Mouse (Mus musculus) ES-Bruce4 (cell line): ENCODE measurements around the gene Polr3a. TPM values are rescaled to one million over a fixed set of nuclear protein-coding genes. Genes with fewer than 3 reads are reported as not detected.

ENCODE experiments used
- H3K27ac ChIP-seq: 2 replicates; pipeline ENCODE4 v1.5.1; 2012; ENCODE audit warnings: low read length, inconsistent platforms; ENCODE audit not compliant: insufficient read depth
- H3K27me3 ChIP-seq: 2 replicates; pipeline ENCODE4 v1.6.1; 2012; ENCODE audit warnings: mild to moderate bottlenecking, low read length, inconsistent platforms; ENCODE audit not compliant: control insufficient read depth, poor library complexity, insufficient read depth, severe bottlenecking
- H3K36me3 ChIP-seq: 2 replicates; pipeline ENCODE4 v1.6.1; 2012; ENCODE audit warnings: inconsistent platforms, mild to moderate bottlenecking, low read length, moderate library complexity; ENCODE audit not compliant: control insufficient read depth, poor library complexity, insufficient read depth, severe bottlenecking
- H3K4me1 ChIP-seq: one replicate; pipeline ENCODE4 v1.8.1; 2011; ENCODE audit warnings: low read length; ENCODE audit not compliant: control insufficient read depth, insufficient read depth
- H3K4me3 ChIP-seq: 2 replicates; pipeline ENCODE4 v1.5.1; 2011; ENCODE audit warnings: low read depth, mild to moderate bottlenecking, low read length
- H3K9ac ChIP-seq: 2 replicates; pipeline ENCODE4 v1.6.1; 2012; ENCODE audit warnings: low read depth, mild to moderate bottlenecking, inconsistent platforms; ENCODE audit not compliant: poor library complexity, severe bottlenecking
- H3K9me3 ChIP-seq: replicated peaks from 2 replicates; pipeline ENCODE4 v1.6.1; 2012; ENCODE audit warnings: mild to moderate bottlenecking, low read length, inconsistent platforms; ENCODE audit not compliant: control insufficient read depth, poor library complexity, insufficient read depth, severe bottlenecking
- CTCF ChIP-seq: IDR thresholded peaks from one replicate; pipeline ENCODE4 v1.8.1; 2011; ENCODE audit warnings: low read depth, low read length
- EP300 ChIP-seq: IDR thresholded peaks from 2 replicates; pipeline ENCODE4 v1.6.1; 2011; ENCODE audit warnings: low read depth, low read length; ENCODE audit not compliant: insufficient read depth
- POLR2A ChIP-seq: IDR thresholded peaks from one replicate; pipeline ENCODE4 v1.8.1; 2011; ENCODE audit warnings: low read length; ENCODE audit not compliant: insufficient read depth
- polyA plus RNA-seq: library from polyadenylated mRNA; stranded (reverse); fragments of >200 nt; gene quantifications from 2 replicates; pipeline ENCODE4 v1.2.4, GENCODE M21; 2011; ENCODE audit warnings: low read depth; ENCODE audit not compliant: missing spikeins, insufficient read depth, insufficient read length

The Polr3a gene
- 33.3 and 33.6 TPM in 2 replicates for polyA plus RNA-seq

- Histone ChIP-seq H3K27ac (no peak within 1 kb of the TSS), H3K36me3 (peaks cover 22% of the 10 kb centered on the region), H3K4me3 (peak within 1 kb of the TSS; percentile 99), H3K4me1 (no peaks in the 10 kb centered on the region), H3K9me3 (no peaks in the 10 kb centered on the region), H3K9ac (peak within 1 kb of the TSS; percentile 88), H3K27me3 (no peaks in the 10 kb centered on the region)
- TF ChIP-seq CTCF (peak; percentile 78), EP300 (no peak; the same call in 1 of the 2 replicates), POLR2A (no peak)
Observed at GRCm38 (mm10) chr14:24486773-24487227, at the start of gene Polr3a, which contains the start of gene Rps24. Polr3a (minus strand) TSS chr14:24487058. Rps24 (plus strand) TSS chr14:24487125.

- Histone ChIP-seq H3K4me3 (no peak overlapping the region), H3K36me3 (no peaks in the 10 kb centered on the region), H3K27me3 (no peaks in the 10 kb centered on the region; the same call in 1 of the 2 replicates), H3K9me3 (no peaks in the 10 kb centered on the region), H3K27ac (no peak overlapping the region), H3K4me1 (no peaks in the 10 kb centered on the region), H3K9ac (no peak overlapping the region)
- no peak for TF ChIP-seq POLR2A
- TF ChIP-seq EP300: no peak
Observed at GRCm38 (mm10) chr14:24534865-24535545, 48.1 kb upstream of the Polr3a start.

- Histone ChIP-seq H3K36me3 (no peaks in the 10 kb centered on the region), H3K9me3 (no peaks in the 10 kb centered on the region), H3K27me3 (no peaks in the 10 kb centered on the region), H3K9ac (no peak overlapping the region), H3K27ac (no peak overlapping the region), H3K4me1 (no peaks in the 10 kb centered on the region), H3K4me3 (no peak overlapping the region)
- TF ChIP-seq POLR2A (no peak), CTCF (no peak), EP300 (no peak)
Observed at GRCm38 (mm10) chr14:24530228-24530627, 43.4 kb upstream of the Polr3a start.

- Histone ChIP-seq H3K27ac (no peak overlapping the region), H3K4me3 (no peak overlapping the region), H3K4me1 (no peaks in the 10 kb centered on the region), H3K9ac (no peak overlapping the region), H3K27me3 (no peaks in the 10 kb centered on the region), H3K36me3 (no peaks in the 10 kb centered on the region), H3K9me3 (no peaks in the 10 kb centered on the region)
- no peak for TF ChIP-seq CTCF
- TF ChIP-seq EP300: no peak
- TF ChIP-seq POLR2A: no peak
Observed at GRCm38 (mm10) chr14:24526440-24526839, 39.6 kb upstream of the Polr3a start.

- Histone ChIP-seq H3K27ac (no peak overlapping the region), H3K36me3 (no peaks in the 10 kb centered on the region), H3K4me1 (no peaks in the 10 kb centered on the region)
Observed at GRCm38 (mm10) chr14:24525677-24526415, 39.0 kb upstream of the Polr3a start.

GRCm38 (mm10) chr14:24525137-24525536 lies 38.3 kb upstream of the Polr3a start:
- H3K4me3 ChIP-seq: no peak overlapping the region
- H3K4me1 ChIP-seq: no peaks in the 10 kb centered on the region
- H3K27ac ChIP-seq: no peak overlapping the region
- H3K9me3 ChIP-seq: no peaks in the 10 kb centered on the region
- no peaks in the 10 kb centered on the region for H3K36me3 ChIP-seq
- H3K9ac ChIP-seq: no peak overlapping the region
- no peaks in the 10 kb centered on the region for H3K27me3 ChIP-seq
- TF ChIP-seq POLR2A: no peak
- TF ChIP-seq CTCF: no peak
- TF ChIP-seq EP300: no peak

More at GRCm38 (mm10) chr14:24525677-24526415, 39.0 kb upstream of the Polr3a start:
- Histone ChIP-seq H3K9me3 (no peaks in the 10 kb centered on the region), H3K9ac (no peak overlapping the region), H3K4me3 (no peak overlapping the region), H3K27me3 (no peaks in the 10 kb centered on the region)
- TF ChIP-seq POLR2A: no peak
